Mouse (Mus musculus): Measurements from ENCODE around the gene Pxt1. TPM values are rescaled to one million over a fixed set of nuclear protein-coding genes. Genes with fewer than 3 reads are reported as not detected.

The Pxt1 gene
- polyA plus RNA-seq, 1 experiment = not detected

DNA sequence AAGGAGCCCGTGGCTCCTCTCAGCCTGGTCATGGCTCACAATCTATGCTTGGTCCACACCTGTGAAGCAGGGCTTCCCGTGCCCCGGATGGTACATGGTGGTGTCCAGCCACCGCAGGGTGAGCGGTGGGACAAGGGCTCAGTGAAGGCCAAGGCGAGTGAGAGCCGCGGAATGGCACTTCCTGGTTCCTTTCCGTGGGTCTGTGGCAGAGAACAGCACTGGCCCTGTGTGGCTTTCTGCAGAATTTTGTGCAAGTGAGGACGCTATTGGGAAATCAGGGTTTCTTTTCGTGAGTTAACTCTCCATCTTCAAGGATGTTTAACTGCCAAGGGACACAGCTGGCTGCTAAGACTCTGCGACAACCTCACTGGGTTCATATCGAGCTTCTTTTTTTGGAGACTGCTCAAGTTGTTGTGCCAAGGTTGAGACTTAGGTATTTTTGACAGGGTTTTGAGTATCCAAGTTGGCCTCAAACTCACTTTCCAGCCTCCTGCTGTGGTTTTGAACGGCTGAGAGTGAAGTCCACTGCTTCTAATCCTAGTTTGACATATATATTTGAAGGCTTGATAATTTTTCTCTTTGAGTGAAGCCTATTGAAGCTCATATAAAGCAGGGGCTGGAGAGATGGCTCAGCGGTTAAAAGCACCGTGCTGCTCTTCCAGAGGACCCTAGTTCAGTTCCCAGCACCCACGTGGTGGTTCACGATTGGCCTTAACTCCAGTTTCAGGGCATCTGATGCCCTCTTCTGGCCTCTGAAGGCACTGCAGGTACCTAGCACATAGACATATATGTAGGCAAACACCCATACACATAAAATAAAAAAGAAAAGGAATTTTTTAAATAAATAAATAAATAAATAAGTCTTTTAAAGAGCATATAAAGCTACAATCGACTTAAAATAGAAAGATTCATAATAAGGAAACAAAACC is 3.6 kb upstream of the Pxt1 start:
- no peak overlapping the region for H3K27ac ChIP-seq (ENCODE audit: insufficient read depth, low read depth, low read length)
- no peak overlapping the region for H3K4me3 ChIP-seq (ENCODE audit: low read depth, low read length)
- WGBS = 90% methylated on average over 19 of the region's 19 CpGs
- H3K4me1 ChIP-seq (ENCODE audit: control insufficient read depth, insufficient read depth, insufficient read length, low read length) = peaks cover 4% of the 10 kb centered on the region; the same call in 1 of the 2 replicates
- H3K27me3 ChIP-seq (ENCODE audit: control insufficient read depth, insufficient read depth, low read length) = no peaks in the 10 kb centered on the region
- TF ChIP-seq CTCF (IDR thresholded peaks at IDR 0.05; ENCODE audit: extremely low read depth, insufficient read length, insufficient replicate concordance, low read depth, low read length) = no peak
- TF ChIP-seq POLR2A (IDR thresholded peaks at IDR 0.05; ENCODE audit: low read depth, low read length) = no peak
- H3K36me3 ChIP-seq (ENCODE audit: control insufficient read depth, insufficient read depth, low read length) = no peaks in the 10 kb centered on the region

DNA sequence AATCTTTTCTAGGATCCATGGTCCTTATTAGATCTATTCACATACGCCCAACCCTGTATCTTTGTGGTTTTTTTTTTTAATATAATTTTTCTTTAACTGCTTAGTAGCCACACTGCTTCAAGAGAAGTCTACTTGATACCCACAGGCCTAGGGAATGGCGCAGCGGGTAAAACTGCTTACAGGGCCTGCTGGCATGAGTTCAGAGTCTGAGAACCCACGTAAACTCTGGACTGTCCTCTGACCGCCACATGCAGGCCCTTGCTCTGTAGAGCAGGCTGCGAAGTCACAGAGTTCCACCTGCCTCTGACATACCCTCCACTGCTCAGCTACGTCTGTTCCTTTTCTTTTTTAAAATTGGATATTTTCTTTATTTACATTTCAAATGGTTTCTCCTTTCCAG is 841 bp upstream of the Pxt1 start:
- no peak for TF ChIP-seq CTCF (IDR thresholded peaks at IDR 0.05; ENCODE audit: extremely low read depth, insufficient read length, insufficient replicate concordance, low read depth, low read length)
- Histone ChIP-seq H3K36me3 (ENCODE audit: control insufficient read depth, insufficient read depth, low read length) (no peaks in the 10 kb centered on the region), H3K4me1 (ENCODE audit: control insufficient read depth, insufficient read depth, insufficient read length, low read length) (no peaks in the 10 kb centered on the region), H3K27ac (ENCODE audit: insufficient read depth, low read depth, low read length) (no peak overlapping the region), H3K4me3 (ENCODE audit: low read depth, low read length) (no peak overlapping the region), H3K27me3 (ENCODE audit: control insufficient read depth, insufficient read depth, low read length) (no peaks in the 10 kb centered on the region)
- 85% methylated on average over 7 of the region's 7 CpGs for WGBS

GRCm38 (mm10) chr17:28942101-28942500 is 1.5 kb downstream of the Pxt1 start:
- 80% methylated on average over 10 of the region's 11 CpGs for WGBS
- H3K27me3 ChIP-seq (ENCODE audit: control insufficient read depth, insufficient read depth, low read length) = no peaks in the 10 kb centered on the region

DNA sequence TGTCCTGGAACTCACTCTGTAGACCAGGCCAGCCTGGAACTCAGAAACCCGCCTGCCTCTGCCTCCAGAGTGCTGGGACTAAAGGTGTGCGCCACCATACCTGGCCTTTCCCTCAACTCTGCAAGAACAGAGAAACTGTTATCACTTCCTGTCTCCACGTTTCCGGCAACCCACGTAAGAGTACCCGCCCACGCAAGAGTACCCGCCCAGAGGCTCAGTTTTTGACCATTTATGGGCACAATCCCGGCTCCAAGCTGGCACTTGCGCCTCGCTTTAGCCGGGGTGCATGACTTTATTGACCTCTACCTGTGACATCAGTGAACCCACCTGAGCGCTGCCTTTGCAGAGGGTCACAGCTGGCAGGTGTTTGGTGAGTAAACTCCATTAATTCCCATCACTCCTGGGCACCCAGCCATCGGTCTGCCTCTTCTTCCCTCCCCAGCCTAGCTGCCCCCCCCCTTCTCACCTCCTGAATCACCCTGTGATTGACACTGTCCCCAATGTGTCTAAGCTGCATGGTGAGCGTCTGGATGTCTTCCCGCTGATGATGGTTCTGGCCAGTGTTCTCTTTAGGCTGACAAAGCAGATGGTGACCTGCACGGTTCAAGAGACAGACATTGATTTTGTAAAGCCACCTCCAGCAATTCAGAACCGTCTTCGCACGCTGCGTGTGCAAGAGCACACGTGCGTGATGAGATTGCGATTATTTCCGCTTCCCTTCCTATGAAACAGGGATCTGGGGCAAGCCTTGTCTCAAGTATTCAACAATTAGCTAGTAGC is 2.7 kb downstream of the Pxt1 start:
- no peak overlapping the region for H3K27ac ChIP-seq (ENCODE audit: insufficient read depth, low read depth, low read length)
- 85% methylated on average over 25 of the region's 25 CpGs for WGBS
- no peaks in the 10 kb centered on the region for H3K4me1 ChIP-seq (ENCODE audit: control insufficient read depth, insufficient read depth, insufficient read length, low read length)
- H3K36me3 ChIP-seq (ENCODE audit: control insufficient read depth, insufficient read depth, low read length) = no peaks in the 10 kb centered on the region
- H3K4me3 ChIP-seq (ENCODE audit: low read depth, low read length) = no peak overlapping the region
- H3K27me3 ChIP-seq (ENCODE audit: control insufficient read depth, insufficient read depth, low read length) = no peaks in the 10 kb centered on the region
- TF ChIP-seq POLR2A (IDR thresholded peaks at IDR 0.05; ENCODE audit: low read depth, low read length) (no peak), CTCF (IDR thresholded peaks at IDR 0.05; ENCODE audit: extremely low read depth, insufficient read length, insufficient replicate concordance, low read depth, low read length) (no peak)

More at GRCm38 (mm10) chr17:28942101-28942500, 1.5 kb downstream of the Pxt1 start:
- TF ChIP-seq POLR2A (IDR thresholded peaks at IDR 0.05; ENCODE audit: low read depth, low read length) = no peak
- TF ChIP-seq CTCF (IDR thresholded peaks at IDR 0.05; ENCODE audit: extremely low read depth, insufficient read length, insufficient replicate concordance, low read depth, low read length) = no peak
- Histone ChIP-seq H3K36me3 (ENCODE audit: control insufficient read depth, insufficient read depth, low read length) (no peaks in the 10 kb centered on the region), H3K4me3 (ENCODE audit: low read depth, low read length) (no peak overlapping the region), H3K27ac (ENCODE audit: insufficient read depth, low read depth, low read length) (no peak overlapping the region), H3K4me1 (ENCODE audit: control insufficient read depth, insufficient read depth, insufficient read length, low read length) (no peaks in the 10 kb centered on the region)

DNA sequence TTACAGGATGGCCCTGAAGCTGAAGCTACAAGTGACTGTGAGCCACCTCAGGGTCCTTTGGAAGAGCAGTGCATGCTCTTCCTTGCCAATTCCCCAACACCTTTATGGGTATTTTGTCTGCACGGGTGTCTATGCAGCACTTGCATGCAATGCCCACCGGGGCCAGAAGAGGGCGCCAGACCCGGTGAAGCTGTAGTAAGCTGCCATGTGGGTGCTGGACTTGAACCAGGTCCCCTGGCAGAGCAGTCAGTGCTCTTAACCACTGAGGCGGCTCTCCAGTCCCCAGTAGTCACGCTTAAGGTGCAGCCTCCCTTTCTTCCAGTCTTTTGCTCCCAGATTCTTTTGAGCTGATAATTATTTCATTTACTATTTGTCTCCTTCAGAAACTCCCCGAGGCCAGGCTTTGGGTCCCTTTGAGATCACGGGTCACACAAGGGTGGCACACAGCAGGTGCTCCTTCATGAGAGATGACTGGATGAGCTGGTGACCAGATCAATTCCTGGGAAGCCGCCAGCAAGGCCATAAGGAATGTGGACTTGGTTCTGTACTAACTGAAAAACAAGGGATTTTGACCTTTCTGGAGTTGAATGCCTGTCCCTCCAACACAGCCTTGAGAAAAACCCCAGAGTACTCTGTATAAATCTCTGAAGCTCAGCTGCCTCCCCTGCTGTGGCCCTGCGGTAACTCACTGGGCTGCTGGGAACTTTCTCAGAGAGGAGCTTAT is 6.9 kb downstream of the Pxt1 start:
- TF ChIP-seq CTCF (IDR thresholded peaks at IDR 0.05; ENCODE audit: extremely low read depth, insufficient read length, insufficient replicate concordance, low read depth, low read length) = peak; percentile 61; the same call in 1 of the 2 replicates
- TF ChIP-seq POLR2A (IDR thresholded peaks at IDR 0.05; ENCODE audit: low read depth, low read length) = no peak
- Histone ChIP-seq H3K4me1 (ENCODE audit: control insufficient read depth, insufficient read depth, insufficient read length, low read length) (peaks cover 3% of the 10 kb centered on the region; the same call in 1 of the 2 replicates), H3K27ac (ENCODE audit: insufficient read depth, low read depth, low read length) (no peak overlapping the region), H3K27me3 (ENCODE audit: control insufficient read depth, insufficient read depth, low read length) (no peaks in the 10 kb centered on the region), H3K36me3 (ENCODE audit: control insufficient read depth, insufficient read depth, low read length) (no peaks in the 10 kb centered on the region), H3K4me3 (ENCODE audit: low read depth, low read length) (no peak overlapping the region)
- WGBS = 72% methylated on average over 10 of the region's 10 CpGs

DNA sequence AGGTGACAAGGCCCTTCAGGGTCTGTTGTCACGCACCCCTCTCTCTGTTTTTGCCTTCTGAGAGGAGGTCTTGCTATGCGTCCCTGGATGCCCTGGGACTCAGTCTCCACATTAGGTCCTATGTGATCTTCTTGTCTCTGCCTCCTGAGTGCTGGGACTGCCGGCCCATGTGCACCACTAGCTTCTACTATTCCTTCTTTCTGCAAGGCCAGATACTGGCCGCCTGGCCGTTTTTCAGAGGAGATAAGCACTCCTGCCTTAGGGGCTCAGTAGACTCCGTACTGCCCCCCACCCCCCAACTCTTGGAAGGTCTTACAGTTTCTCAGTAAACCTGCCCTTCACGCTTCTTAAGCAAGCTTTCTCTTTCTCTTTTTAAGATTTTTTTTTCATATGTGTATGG is 7.5 kb downstream of the Pxt1 start:
- no peaks in the 10 kb centered on the region for H3K27me3 ChIP-seq (ENCODE audit: control insufficient read depth, insufficient read depth, low read length)
- H3K4me3 ChIP-seq (ENCODE audit: low read depth, low read length) = no peak overlapping the region
- peaks cover 3% of the 10 kb centered on the region; the same call in 1 of the 2 replicates for H3K4me1 ChIP-seq (ENCODE audit: control insufficient read depth, insufficient read depth, insufficient read length, low read length)
- no peak overlapping the region for H3K27ac ChIP-seq (ENCODE audit: insufficient read depth, low read depth, low read length)
- TF ChIP-seq POLR2A (IDR thresholded peaks at IDR 0.05; ENCODE audit: low read depth, low read length) (no peak), CTCF (IDR thresholded peaks at IDR 0.05; ENCODE audit: extremely low read depth, insufficient read length, insufficient replicate concordance, low read depth, low read length) (no peak)
- 89% methylated on average over 7 of the region's 7 CpGs for WGBS
- H3K36me3 ChIP-seq (ENCODE audit: control insufficient read depth, insufficient read depth, low read length) = no peaks in the 10 kb centered on the region

Data from small intestine, adult 2 months (tissue).